Mouse (Mus musculus): ENCODE results near the gene Mcoln3.

Mcoln3 gene

GRCm38 (mm10) chr3:146117258-146117996 is at the start of gene Mcoln3:
Gene Mcoln3, plus strand, starts transcription at chr3:146117450.
- DNase-seq, result peak in 1 of 2 experiments; percentile 20

GRCm38 (mm10) chr3:146069276-146069675 is 48.0 kb upstream of the Mcoln3 start:
- no peak for DNase-seq

DNA sequence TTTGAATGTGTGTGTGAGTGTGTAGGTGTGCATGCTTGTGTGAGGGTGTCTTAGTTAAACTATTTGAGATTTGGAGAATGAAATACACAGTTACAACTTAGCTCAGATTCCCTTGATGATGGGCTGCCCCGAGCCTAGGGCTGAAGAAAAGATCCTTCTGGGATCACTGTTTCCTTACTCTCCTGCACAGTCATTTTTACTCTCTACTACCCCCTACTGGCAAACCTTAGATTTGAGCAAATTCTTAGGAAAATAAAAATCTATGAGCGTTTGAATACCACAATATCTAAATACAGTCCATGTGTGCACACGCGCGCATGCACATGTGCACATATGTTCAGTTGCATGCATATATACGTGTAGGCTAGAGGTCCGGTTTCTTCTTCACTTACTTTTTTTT is 44.5 kb upstream of the Mcoln3 start:
- DNase-seq, result no peak

DNA sequence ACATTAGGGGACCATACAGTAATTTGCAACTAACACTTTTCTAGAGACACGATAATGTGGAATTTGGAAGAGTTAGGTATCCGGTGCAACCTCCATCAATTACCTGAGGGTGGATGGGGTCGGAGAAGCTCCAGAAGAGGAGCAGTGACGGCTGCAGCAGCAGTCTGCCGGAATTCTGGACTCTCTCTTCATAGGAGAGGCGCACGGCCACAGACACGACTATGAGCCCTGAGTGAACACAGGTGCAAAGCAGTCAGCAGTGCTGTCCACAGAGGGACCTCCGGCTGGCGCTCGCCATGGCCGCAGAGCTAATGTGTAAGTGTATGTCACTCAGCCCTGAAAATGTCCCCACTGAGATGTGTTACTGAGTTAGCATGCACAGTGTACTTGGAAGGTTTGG is 37.0 kb upstream of the Mcoln3 start:
- DNase-seq, result no peak

- DNase-seq, result no peak
These were observed 26.1 kb upstream of the Mcoln3 start for GRCm38 (mm10) chr3:146090988-146091657.

GRCm38 (mm10) chr3:146095066-146095465 is 22.2 kb upstream of the Mcoln3 start:
- DNase-seq, result no peak

DNA sequence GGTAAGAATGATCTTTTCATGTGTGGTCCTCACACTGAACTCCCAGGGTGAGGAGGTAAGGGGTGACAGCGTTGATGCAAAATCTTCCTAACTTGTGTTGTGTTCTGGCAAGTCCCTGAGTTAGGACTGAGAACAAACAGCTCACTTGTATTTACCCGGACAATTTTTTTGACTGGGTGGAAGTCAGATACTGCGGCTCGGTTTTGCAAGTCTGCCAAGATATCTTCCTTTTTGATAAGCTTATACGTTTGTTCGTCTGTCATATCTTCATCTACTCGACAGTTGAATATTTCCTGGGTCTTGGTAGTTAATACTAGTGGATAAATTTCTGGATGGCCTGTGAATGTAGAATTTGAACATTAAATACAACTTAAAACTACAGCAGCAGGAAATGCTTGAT is 20.3 kb upstream of the Mcoln3 start:
- DNase-seq, result no peak

DNA sequence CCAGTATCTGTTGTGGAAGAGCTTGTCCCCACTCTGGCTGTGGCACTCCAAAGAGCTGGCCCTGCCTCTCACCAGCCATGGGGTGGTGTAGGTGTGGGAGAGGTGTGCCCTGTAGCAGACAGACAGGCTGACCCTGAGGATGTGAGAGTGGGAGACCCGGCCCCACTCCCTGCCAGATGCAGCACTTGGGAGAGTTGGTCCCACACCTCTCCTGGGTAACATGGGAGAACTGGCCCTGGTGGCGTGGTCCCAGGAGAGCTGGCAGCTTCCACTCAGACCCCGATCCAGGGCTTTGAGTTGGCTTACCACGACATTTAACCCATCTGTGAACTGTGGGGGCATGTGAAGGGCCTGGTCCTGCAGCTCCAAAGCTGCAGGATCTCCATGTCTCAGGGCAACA is 19.4 kb upstream of the Mcoln3 start:
- no peak for DNase-seq

DNA sequence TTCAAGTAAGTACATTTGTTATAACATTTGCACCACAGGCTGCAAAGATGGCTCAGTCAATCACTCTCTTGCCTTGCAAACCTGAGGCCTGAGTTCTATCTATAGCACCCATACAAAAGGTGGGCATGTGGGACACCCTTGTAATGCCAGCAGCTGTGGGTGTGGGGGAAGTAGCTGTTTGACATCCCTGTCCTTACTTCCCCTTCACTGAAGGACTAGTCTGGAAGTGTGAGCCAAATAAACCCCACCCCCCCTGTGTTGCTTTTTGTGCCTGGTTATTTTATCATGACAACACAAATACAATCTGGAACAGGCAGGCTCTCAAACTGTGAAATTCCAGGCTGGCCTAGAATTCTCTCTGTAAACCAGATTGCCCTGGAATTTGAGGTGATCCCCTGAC is 17.3 kb upstream of the Mcoln3 start:
- no peak for DNase-seq

- no peak for DNase-seq
These were observed 15.2 kb upstream of the Mcoln3 start for GRCm38 (mm10) chr3:146102049-146102448.

DNA sequence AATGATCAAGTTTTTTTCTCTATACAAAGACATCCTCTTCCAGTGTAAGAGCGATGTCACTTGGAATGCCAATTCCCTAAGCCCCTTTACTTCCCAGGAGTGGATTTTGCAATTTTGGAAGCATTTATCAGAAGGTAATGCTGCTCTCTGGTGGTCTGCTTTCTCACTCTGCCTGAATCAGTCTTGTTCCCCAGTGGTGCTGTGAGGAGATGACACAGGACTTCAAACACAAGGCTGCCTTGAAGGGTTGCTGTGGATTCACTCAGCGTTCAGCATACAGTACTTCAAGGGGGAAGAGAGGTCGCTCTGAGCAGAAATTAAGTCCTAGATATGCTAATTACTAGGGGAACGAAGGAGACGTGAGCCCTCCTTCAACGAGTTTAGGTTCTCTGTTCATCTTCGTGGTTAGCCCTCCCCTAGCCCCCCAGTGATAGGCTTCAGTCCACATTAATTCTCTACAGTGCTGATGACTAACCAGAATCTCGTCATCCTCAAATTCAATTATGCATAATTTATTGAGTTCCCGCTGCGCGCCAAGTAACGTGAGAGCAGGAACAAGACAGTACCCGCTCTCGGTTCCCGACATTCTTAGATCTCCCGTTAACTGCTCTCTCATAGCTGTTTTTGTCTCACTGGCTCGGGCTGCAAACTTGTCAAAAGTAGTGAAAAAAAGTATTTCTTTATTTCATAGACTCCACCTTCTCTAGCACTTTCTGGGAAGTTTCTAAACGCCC is 10.0 kb upstream of the Mcoln3 start:
- peak in 1 of 2 experiments; percentile 10 for DNase-seq

DNA sequence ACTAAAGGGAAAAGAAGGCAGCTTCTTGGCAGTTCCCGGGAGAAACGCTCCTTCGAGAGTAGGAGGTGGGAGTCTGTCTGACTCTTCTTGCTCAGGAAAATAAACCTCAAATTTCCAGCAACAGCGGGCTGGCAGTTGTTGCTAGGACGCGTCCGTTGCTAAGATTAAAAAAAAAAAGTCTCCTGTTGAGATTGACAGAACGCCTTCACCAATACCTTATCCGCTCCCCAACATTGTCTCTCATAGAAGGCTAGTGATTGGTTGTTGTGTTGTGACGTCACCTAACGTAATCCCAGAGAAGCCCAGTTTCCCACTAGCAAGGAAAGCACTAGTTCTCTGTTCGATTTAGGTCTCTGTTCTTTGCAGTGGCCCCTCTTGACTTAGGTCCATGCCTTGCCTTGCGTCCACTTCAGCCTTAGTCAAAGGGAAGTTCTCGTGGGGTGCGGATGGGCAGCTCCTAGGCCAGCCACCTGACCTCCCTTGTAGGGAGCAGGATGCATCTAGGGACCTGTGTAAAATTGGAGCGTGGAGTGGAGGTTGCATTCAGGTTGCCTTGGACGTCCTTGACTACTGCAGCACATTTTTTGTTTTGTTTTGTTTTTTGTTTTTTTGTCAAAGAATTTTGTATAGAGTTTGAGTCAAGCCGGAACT is 9.2 kb upstream of the Mcoln3 start, which contains the start of gene Wdr63:
TSS of gene Wdr63 (minus strand) at position 210 of the 651 bp plus-strand sequence.
- DNase-seq, result peak; percentile 45 to 68

DNA sequence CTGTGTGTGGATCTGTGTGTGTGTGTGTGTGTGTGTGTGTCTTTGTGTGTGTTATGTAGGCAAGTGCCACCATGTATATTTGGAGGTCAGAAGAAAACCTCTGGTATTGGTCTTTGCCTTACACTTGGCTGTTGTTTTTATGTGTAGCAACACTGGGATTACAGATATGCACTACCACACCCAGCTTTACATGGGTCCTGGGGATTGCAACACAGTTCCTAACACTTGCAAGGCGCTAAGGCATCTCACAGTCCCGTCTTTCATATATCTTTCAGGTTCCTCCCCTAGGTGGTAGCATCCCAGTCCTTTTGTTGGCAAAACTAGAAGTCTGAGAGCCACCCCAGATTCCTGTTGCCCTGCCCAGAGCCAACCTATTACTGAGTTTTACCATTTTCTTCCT is 8.3 kb upstream of the Mcoln3 start:
- no peak for DNase-seq

- DNase-seq, result no peak
These were observed 6.9 kb upstream of the Mcoln3 start for GRCm38 (mm10) chr3:146110358-146110757.

DNA sequence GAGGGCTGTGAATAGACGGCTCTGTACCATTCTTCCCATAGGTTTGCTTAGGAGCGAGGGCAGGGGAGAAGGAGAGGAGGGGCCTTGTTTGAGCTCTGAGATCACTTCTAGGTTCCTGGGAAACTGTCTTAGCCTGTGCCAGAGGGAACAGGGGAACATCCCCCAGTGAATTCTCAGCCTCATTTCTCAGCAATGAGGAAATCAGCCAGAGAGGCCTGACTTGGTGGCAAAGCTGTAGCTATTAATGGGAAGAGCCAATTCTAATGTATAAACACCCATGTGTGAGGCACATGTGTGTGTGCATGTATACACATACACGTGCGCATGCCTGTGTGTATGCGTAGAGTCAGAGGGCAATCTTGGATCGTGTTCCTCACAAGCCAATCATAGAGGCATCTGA is 6.3 kb upstream of the Mcoln3 start:
- DNase-seq, result no peak

DNA sequence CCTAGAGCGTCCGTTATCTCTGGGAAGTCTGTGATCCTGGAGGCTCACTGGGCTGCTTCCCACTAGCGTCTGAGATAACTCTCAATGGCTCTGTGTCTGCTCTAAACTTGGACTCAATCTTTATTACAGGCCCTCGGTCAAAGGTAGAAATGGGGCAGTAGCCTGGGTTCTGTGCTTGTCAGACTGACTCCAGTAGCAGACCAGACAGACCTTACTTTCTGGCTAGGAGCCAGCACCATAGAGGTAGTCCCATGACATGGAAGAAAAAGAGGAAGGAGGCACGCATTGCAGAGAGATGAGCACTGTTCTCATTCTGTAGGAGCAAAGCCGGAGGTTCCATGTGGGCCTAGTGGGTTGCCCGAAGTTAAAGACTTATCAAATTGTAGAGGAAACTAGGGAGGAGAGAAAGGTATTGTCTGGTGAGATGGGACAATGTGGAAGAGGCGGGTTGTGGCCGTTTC is 777 bp downstream of the Mcoln3 start:
- DNase-seq, result peak in 1 of 2 experiments; percentile 19

- no peak for DNase-seq
These were observed 4.3 kb downstream of the Mcoln3 start for GRCm38 (mm10) chr3:146121310-146122124.

DNA sequence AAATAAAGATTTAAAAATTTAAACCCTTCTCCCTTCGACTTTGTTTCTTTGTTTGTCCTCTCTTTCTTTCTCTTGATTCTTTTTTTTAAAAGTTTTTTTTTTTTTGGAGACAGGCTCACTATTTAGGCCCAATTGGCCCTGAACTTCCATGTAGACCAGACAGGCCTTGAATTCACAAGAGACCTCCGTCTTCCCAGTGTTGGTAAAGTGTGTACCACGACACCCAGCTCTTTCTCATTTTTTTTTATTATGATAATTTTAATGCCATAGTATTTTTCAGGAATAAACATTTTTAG is 4.8 kb downstream of the Mcoln3 start:
- no peak for DNase-seq

GRCm38 (mm10) chr3:146122807-146123463 is 5.7 kb downstream of the Mcoln3 start:
- no peak for DNase-seq

DNA sequence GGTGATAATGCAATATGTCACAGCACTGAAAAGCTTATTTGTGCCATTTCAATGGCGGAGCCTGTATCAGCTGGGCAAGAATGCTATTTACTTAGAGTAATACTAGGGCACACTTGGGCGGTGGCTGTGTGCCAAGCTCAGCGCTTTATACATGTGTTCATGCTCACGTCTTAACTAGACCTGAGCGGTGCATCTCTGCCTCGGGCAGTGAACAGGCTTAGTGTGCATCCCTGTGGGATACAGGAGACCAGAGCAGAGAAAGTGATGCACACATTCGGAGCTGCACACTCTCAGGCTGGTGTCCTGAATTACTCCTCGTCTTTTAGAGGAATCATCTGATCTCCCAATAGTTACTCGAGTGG is 6.2 kb downstream of the Mcoln3 start:
- no peak for DNase-seq

- DNase-seq, result no peak
These were observed 10.0 kb downstream of the Mcoln3 start for GRCm38 (mm10) chr3:146127205-146127604.

DNA sequence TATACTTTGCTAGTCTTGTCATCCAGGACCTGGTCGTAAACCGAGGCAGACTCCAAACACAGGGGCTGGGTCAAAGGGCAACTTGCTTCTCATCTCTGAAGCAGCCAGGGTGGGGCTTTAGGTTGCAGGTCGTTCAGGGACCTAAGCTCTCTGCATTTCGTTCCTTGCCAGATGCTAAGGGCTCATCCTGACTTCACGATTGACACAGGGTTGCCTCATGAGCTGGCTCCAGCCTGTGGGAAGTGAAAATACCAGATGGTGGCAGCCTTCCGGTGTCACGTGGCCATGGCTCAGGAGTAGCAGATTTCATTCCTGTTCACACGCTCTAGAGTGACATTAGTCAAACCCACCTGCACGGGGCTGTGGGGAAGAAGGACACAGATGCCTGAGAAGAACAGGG is 17.6 kb downstream of the Mcoln3 start:
- peak in 1 of 2 experiments; percentile 22 for DNase-seq

Measured in lung, adult 18-20 months (tissue).